Mouse (Mus musculus): Measurements from ENCODE around the gene Ccdc152.
"Not testable (repeated sequence)": the region's sequence is repeated elsewhere in the genome, so short reads cannot be mapped to it uniquely, and the experiment has no call there.

Gene Ccdc152

GRCm38 (mm10) chr15:3277391-3277790, 25.9 kb downstream of the Ccdc152 start:
- DNase-seq (ENCODE audit: low spot score): no peak

GRCm38 (mm10) chr15:3273191-3273590, 30.1 kb downstream of the Ccdc152 start:
- no peak for DNase-seq (ENCODE audit: low spot score)

GRCm38 (mm10) chr15:3271216-3271615, 32.1 kb downstream of the Ccdc152 start:
- no peak for DNase-seq (ENCODE audit: low spot score)

- DNase-seq (ENCODE audit: low spot score): peak; percentile 53
These were observed 32.7 kb downstream of the Ccdc152 start for GRCm38 (mm10) chr15:3270646-3271077.

- no peak for DNase-seq (ENCODE audit: low spot score)
These were observed 33.2 kb downstream of the Ccdc152 start for GRCm38 (mm10) chr15:3269996-3270645.

- DNase-seq (ENCODE audit: low spot score): no peak
These were observed 33.8 kb downstream of the Ccdc152 start for GRCm38 (mm10) chr15:3269496-3269895.

- no peak for DNase-seq (ENCODE audit: low spot score)
These were observed 35.1 kb downstream of the Ccdc152 start, which contains the start of gene Selenop for GRCm38 (mm10) chr15:3268247-3268646. TSS of gene Selenop (plus strand) at chr15:3268547.

- no peak for DNase-seq (ENCODE audit: low spot score)
These were observed 38.5 kb downstream of the Ccdc152 start for GRCm38 (mm10) chr15:3264828-3265227.

GRCm38 (mm10) chr15:3264293-3264692, 39.0 kb downstream of the Ccdc152 start:
- DNase-seq (ENCODE audit: low spot score): no peak

GRCm38 (mm10) chr15:3262883-3263282, 40.4 kb downstream of the Ccdc152 start:
- DNase-seq (ENCODE audit: low spot score): no peak

GRCm38 (mm10) chr15:3260309-3260708, 43.0 kb downstream of the Ccdc152 start:
- no peak for DNase-seq (ENCODE audit: low spot score)

GRCm38 (mm10) chr15:3259025-3259424, 44.3 kb downstream of the Ccdc152 start:
- DNase-seq (ENCODE audit: low spot score): no peak

- no peak for DNase-seq (ENCODE audit: low spot score)
These were observed 51.6 kb downstream of the Ccdc152 start for GRCm38 (mm10) chr15:3251718-3252067.

GRCm38 (mm10) chr15:3251031-3251717, 52.2 kb downstream of the Ccdc152 start:
- DNase-seq (ENCODE audit: low spot score): no peak

- no peak for DNase-seq (ENCODE audit: low spot score)
These were observed 52.7 kb downstream of the Ccdc152 start for GRCm38 (mm10) chr15:3250620-3251019.

- DNase-seq (ENCODE audit: low spot score): not testable (repeated sequence)
These were observed 58.3 kb downstream of the Ccdc152 start for GRCm38 (mm10) chr15:3245036-3245435.

- no peak for DNase-seq (ENCODE audit: low spot score)
These were observed 65.4 kb downstream of the Ccdc152 start for GRCm38 (mm10) chr15:3237963-3238362.

GRCm38 (mm10) chr15:3236338-3236737, 67.0 kb downstream of the Ccdc152 start:
- DNase-seq (ENCODE audit: low spot score): no peak

- no peak for DNase-seq (ENCODE audit: low spot score)
These were observed 69.3 kb downstream of the Ccdc152 start for GRCm38 (mm10) chr15:3233837-3234551.

- no peak for DNase-seq (ENCODE audit: low spot score)
These were observed 71.0 kb downstream of the Ccdc152 start for GRCm38 (mm10) chr15:3232168-3232835.

GRCm38 (mm10) chr15:3231004-3231403, 72.3 kb downstream of the Ccdc152 start:
- no peak for DNase-seq (ENCODE audit: low spot score)

Measured in c-Kit-positive CD71-positive TER-119-positive erythroid progenitor cells, embryonic 14.5 days (primary cell).